In genomic region chr17:69211065-69211464, GRCm38 (mm10) we compare ENCODE assay signal across 22 mouse cellular contexts.
DNase-seq lines count a peak whose midpoint lies in the region; ATAC-seq and TF ChIP-seq lines count a peak whose summit lies in the region.
"Had no signal": no experiment of that assay in that cellular context is flagged by ENCODE, and none has a peak within 500 bp of the region (broad histone marks: within the 10 kb centered on the region; RNA-seq: fewer than 3 reads in every experiment).

No protein-coding gene starts in this region.

- no peak overlapping the region for H3K27ac ChIP-seq in forebrain, postnatal 0 days (ENCODE audit: low read depth, low read length)
- no peak overlapping the region for H3K27ac ChIP-seq in forebrain, embryonic 10.5 days
- H3K27ac ChIP-seq in left cerebral cortex, adult 2 months: no peak overlapping the region
- H3K27ac ChIP-seq in hindbrain, embryonic 16.5 days (ENCODE audit: low read depth, low read length): no peak overlapping the region
- H3K27ac ChIP-seq: embryonic facial prominence, embryonic 12.5 days; heart, embryonic 13.5 days; hindbrain, embryonic 14.5 days; intestine, embryonic 15.5 days; midbrain, embryonic 13.5 days; neural tube, embryonic 15.5 days; stomach, embryonic 15.5 days had no signal

- no peak overlapping the region for H3K4me3 ChIP-seq in forebrain, postnatal 0 days (ENCODE audit: low read depth, low read length)
- no peak overlapping the region for H3K4me3 ChIP-seq in forebrain, embryonic 10.5 days
- no peak overlapping the region for H3K4me3 ChIP-seq in left cerebral cortex, adult 2 months
- H3K4me3 ChIP-seq in hindbrain, embryonic 16.5 days (ENCODE audit: low read length): no peak overlapping the region
- H3K4me3 ChIP-seq: embryonic facial prominence, embryonic 12.5 days; erythroblast, embryonic 14.5 days; heart, embryonic 13.5 days; intestine, embryonic 15.5 days; midbrain, embryonic 13.5 days; neural tube, embryonic 15.5 days; stomach, embryonic 15.5 days had no signal

- no peak overlapping the region for H3K9ac ChIP-seq in forebrain, postnatal 0 days
- H3K9ac ChIP-seq in hindbrain, embryonic 16.5 days (ENCODE audit: low read depth, low read length): no peak overlapping the region
- H3K9ac ChIP-seq: embryonic facial prominence, embryonic 12.5 days; heart, embryonic 13.5 days; hindbrain, embryonic 14.5 days; intestine, embryonic 15.5 days; midbrain, embryonic 13.5 days; neural tube, embryonic 15.5 days; stomach, embryonic 15.5 days had no signal

- H3K4me1 ChIP-seq in forebrain, postnatal 0 days (ENCODE audit: insufficient read depth): peaks cover 3% of the 10 kb centered on the region; the same call in 1 of the 2 replicates
- peaks cover 11% of the 10 kb centered on the region for H3K4me1 ChIP-seq in forebrain, embryonic 10.5 days
- no peaks in the 10 kb centered on the region for H3K4me1 ChIP-seq in hindbrain, embryonic 16.5 days (ENCODE audit: control insufficient read depth, insufficient read depth, low read depth, low read length)
- H3K4me1 ChIP-seq: heart, embryonic 13.5 days; intestine, embryonic 15.5 days; stomach, embryonic 15.5 days had no signal

- no peaks in the 10 kb centered on the region for H3K27me3 ChIP-seq in forebrain, postnatal 0 days (ENCODE audit: insufficient read depth, low read length)
- H3K27me3 ChIP-seq in forebrain, embryonic 10.5 days (ENCODE audit: poor library complexity, severe bottlenecking): no peaks in the 10 kb centered on the region
- no peaks in the 10 kb centered on the region for H3K27me3 ChIP-seq in hindbrain, embryonic 16.5 days (replicated peaks; ENCODE audit: control insufficient read depth, insufficient read depth, low read length)
- H3K27me3 ChIP-seq: embryonic facial prominence, embryonic 12.5 days; heart, embryonic 13.5 days; intestine, embryonic 15.5 days; midbrain, embryonic 13.5 days; neural tube, embryonic 15.5 days; stomach, embryonic 15.5 days had no signal

- H3K36me3 ChIP-seq in forebrain, postnatal 0 days (ENCODE audit: insufficient read depth): peaks cover 11% of the 10 kb centered on the region
- peaks cover 37% of the 10 kb centered on the region for H3K36me3 ChIP-seq in forebrain, embryonic 10.5 days (replicated peaks)
- H3K36me3 ChIP-seq in hindbrain, embryonic 16.5 days (ENCODE audit: control insufficient read depth, insufficient read depth, low read length): peaks cover 3% of the 10 kb centered on the region
- H3K36me3 ChIP-seq: intestine, embryonic 15.5 days; stomach, embryonic 15.5 days had no signal

- H3K4me2 ChIP-seq in forebrain, postnatal 0 days (ENCODE audit: low read depth): no peak overlapping the region
- no peak overlapping the region for H3K4me2 ChIP-seq in hindbrain, embryonic 16.5 days (ENCODE audit: low read length)
- H3K4me2 ChIP-seq: embryonic facial prominence, embryonic 12.5 days; heart, embryonic 13.5 days; hindbrain, embryonic 14.5 days; intestine, embryonic 15.5 days; midbrain, embryonic 13.5 days; neural tube, embryonic 15.5 days; stomach, embryonic 15.5 days had no signal

- no peak for DNase-seq in forebrain, postnatal 0 days
- DNase-seq in forebrain, embryonic 10.5 days (ENCODE audit: extremely low spot score, low spot score): no peak
- DNase-seq in left cerebral cortex, adult 2 months (ENCODE audit: extremely low spot score in 1 of 2, low spot score in 2 of 2): no peak
- DNase-seq in left cerebral cortex, adult 18-20 months (ENCODE audit: low spot score in 2 of 2): no peak
- peak; percentile 8 for DNase-seq in 416B (ENCODE audit: low read depth)
- peak; percentile 66 for DNase-seq in R1 (ENCODE audit: low read depth, low spot score)
- no peak for DNase-seq in spleen, postnatal 36 days (ENCODE audit: low spot score in 2 of 2)
- DNase-seq: adrenal gland, postnatal 36 days; cerebellum, adult 9-10 months; left cerebral cortex, postnatal 4 days; right cerebral cortex, postnatal 14 days; thymus, adult 2 months had no signal

- H3K9me3 ChIP-seq in forebrain, postnatal 0 days (ENCODE audit: low read length): no peaks in the 10 kb centered on the region
- H3K9me3 ChIP-seq in forebrain, embryonic 10.5 days: 0 out of 2 replicates have a peak, but pooled peaks cover 2% of the 10 kb centered on the region
- no peaks in the 10 kb centered on the region for H3K9me3 ChIP-seq in hindbrain, embryonic 16.5 days (ENCODE audit: control insufficient read depth, low read length)
- H3K9me3 ChIP-seq: embryonic facial prominence, embryonic 12.5 days; intestine, embryonic 15.5 days; midbrain, embryonic 13.5 days; neural tube, embryonic 15.5 days; stomach, embryonic 15.5 days had no signal

- intact Hi-C loops in left cerebral cortex, adult 2 months (cut with DNase I): no loop called here

- TF ChIP-seq CTCF in forebrain, postnatal 0 days (IDR thresholded peaks at IDR 0.05; ENCODE audit: low read depth): peak; percentile 16; the same call in 1 of the 2 replicates
- peak; percentile 39 for TF ChIP-seq CTCF in left cerebral cortex, adult 2 months (IDR thresholded peaks at IDR 0.05)

- no peak for ATAC-seq in forebrain, postnatal 0 days
- ATAC-seq in hindbrain, embryonic 16.5 days: no peak
- ATAC-seq: forebrain, embryonic 14.5 days; intestine, embryonic 15.5 days; midbrain, embryonic 13.5 days had no signal

Comparison
In these comparisons a context has a peak if more than half of its experiments do, and no peak if none do; other contexts are left out.
1. DNase-seq: peak in 416B (single experiment) and R1 (single experiment); none in forebrain, postnatal 0 days (single experiment), forebrain, embryonic 10.5 days (single experiment), left cerebral cortex, adult 2 months (0 of 2), left cerebral cortex, adult 18-20 months (0 of 2) and spleen, postnatal 36 days (0 of 2).